Mouse (Mus musculus) neural tube, embryonic 11.5 days (tissue): Measurements from ENCODE around the gene Mfsd4b1. TPM values are rescaled to one million over a fixed set of nuclear protein-coding genes. Genes with fewer than 3 reads are reported as not detected.

Source experiments
- ATAC-seq: fragments of 200-750 bp; cut with Nextera tagmentation; 2 replicates; pipeline ENCODE4 v1.8.0; 2017; ENCODE audit warnings: moderate number of reproducible peaks, mild to moderate bottlenecking, moderate TSS enrichment, moderate library complexity; ENCODE audit not compliant: insufficient read depth, low FRiP score, low TSS enrichment
- DNase-seq: peaks from one replicate; pipeline ENCODE4 v3.0.0-alpha.2; 2015; ENCODE audit warnings: low spot score
- H3K27ac ChIP-seq: fragments of 300-500 bp; sonication (generic); 2 replicates; pipeline ENCODE4 v1.5.1; 2014; ENCODE audit warnings: low read depth, mild to moderate bottlenecking, low read length
- H3K27me3 ChIP-seq: fragments of 300-500 bp; sonication (generic); 2 replicates; pipeline ENCODE4 v1.6.1; 2014; ENCODE audit warnings: mild to moderate bottlenecking, low read length, mixed read lengths; ENCODE audit not compliant: control insufficient read depth, insufficient read depth
- H3K36me3 ChIP-seq: fragments of 300-500 bp; sonication (generic); 2 replicates; pipeline ENCODE4 v1.6.1; 2014; ENCODE audit warnings: mild to moderate bottlenecking, low read length, moderate library complexity, mixed read lengths; ENCODE audit not compliant: control insufficient read depth, insufficient read depth
- H3K4me1 ChIP-seq: fragments of 300-500 bp; sonication (generic); 2 replicates; pipeline ENCODE4 v1.6.1; 2014; ENCODE audit warnings: low read length, mixed read lengths; ENCODE audit not compliant: control insufficient read depth, insufficient read depth
- H3K4me2 ChIP-seq: fragments of 300-500 bp; sonication (generic); 2 replicates; pipeline ENCODE4 v1.6.1; 2014; ENCODE audit warnings: low read depth, mild to moderate bottlenecking, moderate library complexity
- H3K4me3 ChIP-seq: fragments of 300-500 bp; sonication (generic); 2 replicates; pipeline ENCODE4 v1.5.1; 2014; ENCODE audit warnings: low read depth, low read length
- H3K9ac ChIP-seq: fragments of 300-500 bp; sonication (generic); 2 replicates; pipeline ENCODE4 v1.6.1; 2014; ENCODE audit warnings: mild to moderate bottlenecking, low read length
- H3K9me3 ChIP-seq: fragments of 300-500 bp; sonication (generic); 2 replicates; pipeline ENCODE4 v1.6.1; 2016; ENCODE audit warnings: low read length; ENCODE audit not compliant: control insufficient read depth
- WGBS: fragments of 180-500 bp; shearing (Covaris S2); extraction: QIAGEN DNeasy Blood & Tissue Kit; methylation state at CpG from one replicate; pipeline ENCODE4 v1.1.7; 2014; 5-methylcytosine and 5-hydroxymethylcytosine counted together
- polyA plus RNA-seq: library from polyadenylated mRNA; unstranded; fragments of >200 nt; fragmentation: Nextera tagmentation; extraction: Ambion mirVana; gene quantifications from 2 replicates; pipeline ENCODE4 v1.2.1, GENCODE M21; 2014

The Mfsd4b1 gene
- polyA plus RNA-seq, 1 experiment from 2014 or later: not detected

DNA sequence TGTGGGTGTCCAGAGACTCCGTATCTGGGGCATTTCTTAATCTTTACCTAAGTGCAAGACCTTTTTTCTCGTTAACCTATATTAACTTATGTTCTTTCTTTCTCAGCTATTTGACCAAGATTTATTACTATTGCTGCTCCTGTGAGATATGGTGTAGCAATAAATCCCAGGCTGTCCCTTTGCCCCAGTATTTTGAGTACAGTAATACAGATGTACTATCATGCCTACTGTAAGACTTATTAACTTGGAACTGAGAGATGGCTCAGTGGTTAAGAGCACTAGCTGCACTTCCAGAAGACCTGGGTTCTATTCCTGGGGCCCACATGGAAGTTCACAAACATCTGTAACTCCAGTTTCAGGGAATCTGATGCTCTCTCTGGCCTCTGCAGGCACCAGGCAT lies 25.7 kb upstream of the Mfsd4b1 start:
- Histone ChIP-seq H3K4me3 (no peak overlapping the region), H3K9ac (no peak overlapping the region), H3K4me2 (no peak overlapping the region), H3K27me3 (no peaks in the 10 kb centered on the region), H3K36me3 (no peaks in the 10 kb centered on the region), H3K9me3 (no peaks in the 10 kb centered on the region), H3K4me1 (no peaks in the 10 kb centered on the region), H3K27ac (no peak overlapping the region)
- DNase-seq: no peak
- 86% methylated on average over 2 of the region's 2 CpGs for WGBS
- no peak for ATAC-seq

DNA sequence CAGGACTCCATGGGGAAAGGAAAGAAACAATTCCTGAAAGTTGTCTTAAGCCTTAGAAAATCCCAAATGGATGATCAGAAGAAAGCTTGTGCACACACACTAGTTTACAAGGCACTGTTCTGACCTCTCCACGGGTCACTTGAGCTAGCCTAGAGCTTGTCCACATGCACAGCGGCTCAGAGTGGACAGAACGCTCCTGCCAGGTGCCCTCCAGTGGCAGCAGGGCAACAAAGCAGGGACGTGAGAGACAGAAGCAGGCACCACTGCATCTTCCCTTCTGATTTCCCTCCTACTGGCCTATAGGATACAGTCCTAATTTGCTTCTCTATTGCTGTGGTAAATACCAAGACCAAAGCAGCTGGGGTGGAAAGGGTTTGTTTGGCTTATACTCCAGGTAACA lies 16.3 kb upstream of the Mfsd4b1 start:
- 15% methylated on average over 4 of the region's 4 CpGs for WGBS
- no peak for DNase-seq

DNA sequence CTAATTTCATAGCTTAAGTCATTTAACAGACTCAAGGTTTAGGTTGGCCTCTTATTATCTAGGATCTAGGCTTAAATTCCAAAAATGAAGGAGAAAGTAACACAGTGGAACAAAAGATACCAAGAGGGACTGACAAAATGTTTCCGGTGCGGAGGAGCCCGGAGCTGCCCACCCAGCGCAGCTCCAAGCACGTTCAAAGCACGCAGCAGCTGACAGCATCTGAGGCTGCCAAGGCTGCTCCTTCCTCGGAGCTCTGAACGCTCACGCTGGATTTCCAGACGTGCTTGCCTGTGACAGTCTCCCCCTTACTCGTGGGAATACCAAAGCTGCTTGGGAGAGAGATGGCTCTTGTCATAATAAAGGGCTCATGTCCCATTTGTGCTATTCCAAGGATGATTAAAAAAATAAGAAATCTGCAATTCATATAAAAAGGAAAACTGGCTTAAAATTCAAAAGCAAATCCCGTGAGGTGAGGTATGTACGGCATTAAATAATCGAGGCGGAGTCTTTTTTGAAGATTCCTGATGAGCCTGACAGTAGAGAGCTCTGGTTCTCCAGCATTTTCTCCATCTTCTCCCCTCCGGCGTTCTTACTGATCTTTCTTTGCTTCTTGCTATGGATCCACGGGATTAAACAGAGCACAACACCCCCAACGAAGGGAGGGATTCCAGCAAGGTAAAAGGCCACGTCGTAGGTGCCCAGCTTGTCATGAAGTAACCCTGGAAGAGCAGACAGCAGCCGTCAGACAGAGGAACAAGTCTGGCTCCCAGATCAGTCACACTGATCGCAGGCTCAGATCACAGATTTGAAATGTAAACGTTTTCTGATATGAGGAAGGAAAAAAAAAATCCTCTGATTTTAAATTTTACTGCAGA lies 11.9 kb upstream of the Mfsd4b1 start:
- ATAC-seq: no peak
- H3K9me3 ChIP-seq: no peaks in the 10 kb centered on the region
- no peak overlapping the region for H3K4me3 ChIP-seq
- H3K27me3 ChIP-seq: no peaks in the 10 kb centered on the region
- H3K27ac ChIP-seq: no peak overlapping the region
- 83% methylated on average over 24 of the region's 24 CpGs for WGBS
- H3K36me3 ChIP-seq: no peaks in the 10 kb centered on the region
- H3K4me1 ChIP-seq: no peaks in the 10 kb centered on the region
- DNase-seq: no peak
- H3K4me2 ChIP-seq: no peak overlapping the region
- no peak overlapping the region for H3K9ac ChIP-seq

More for the DNA sequence above, 16.3 kb upstream of the Mfsd4b1 start:
- H3K9me3 ChIP-seq: no peaks in the 10 kb centered on the region
- no peaks in the 10 kb centered on the region for H3K27me3 ChIP-seq
- no peak overlapping the region for H3K27ac ChIP-seq
- no peak overlapping the region for H3K9ac ChIP-seq
- H3K36me3 ChIP-seq: no peaks in the 10 kb centered on the region
- ATAC-seq: no peak
- no peak overlapping the region for H3K4me3 ChIP-seq
- no peaks in the 10 kb centered on the region for H3K4me1 ChIP-seq
- H3K4me2 ChIP-seq: no peak overlapping the region

DNA sequence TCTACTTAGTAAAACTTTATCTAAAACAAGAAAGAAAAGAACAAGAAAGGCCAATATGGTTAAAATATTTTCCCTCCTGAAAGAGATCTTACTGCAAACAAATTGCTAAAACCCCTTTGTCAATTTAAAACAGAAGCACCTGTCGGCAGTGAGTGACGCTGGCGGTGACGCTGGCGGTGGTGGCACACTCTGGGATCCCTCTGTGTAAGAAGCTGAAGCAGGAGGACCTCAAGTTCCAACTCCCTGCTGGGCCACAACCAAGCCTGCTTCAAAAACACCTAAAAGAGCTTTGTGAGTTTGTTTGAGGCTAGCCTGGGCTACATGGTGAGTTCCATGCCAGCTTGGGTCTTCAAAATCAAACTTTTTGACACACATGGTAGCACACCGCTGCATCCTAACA lies 9.9 kb upstream of the Mfsd4b1 start:
- WGBS: 93% methylated on average over 6 of the region's 6 CpGs
- Histone ChIP-seq H3K9ac (no peak overlapping the region), H3K27me3 (no peaks in the 10 kb centered on the region), H3K27ac (no peak overlapping the region), H3K9me3 (no peaks in the 10 kb centered on the region), H3K36me3 (no peaks in the 10 kb centered on the region), H3K4me1 (no peaks in the 10 kb centered on the region), H3K4me2 (no peak overlapping the region), H3K4me3 (no peak overlapping the region)
- no peak for DNase-seq
- no peak for ATAC-seq

DNA sequence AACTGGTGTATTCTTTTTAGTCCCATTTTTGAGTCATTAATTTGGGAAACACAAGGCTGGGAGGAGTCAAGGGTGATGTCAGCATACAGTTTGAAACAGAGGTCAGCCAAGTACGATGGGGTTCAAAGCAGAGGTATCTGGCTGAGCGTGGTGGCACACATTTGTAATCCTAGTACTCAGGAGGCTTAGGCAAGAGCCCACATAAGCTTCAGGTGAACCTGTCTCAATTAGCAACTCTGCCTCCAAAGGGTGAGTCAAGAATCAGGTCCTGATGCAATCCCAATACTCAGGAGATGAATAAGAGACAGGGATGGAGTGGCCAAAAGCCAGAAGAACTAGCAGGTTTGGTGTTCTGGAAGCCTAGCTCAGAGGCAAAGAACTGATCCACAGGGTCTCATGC lies 7.8 kb upstream of the Mfsd4b1 start:
- no peaks in the 10 kb centered on the region for H3K36me3 ChIP-seq
- no peaks in the 10 kb centered on the region for H3K27me3 ChIP-seq
- no peak overlapping the region for H3K9ac ChIP-seq
- no peaks in the 10 kb centered on the region for H3K4me1 ChIP-seq
- H3K27ac ChIP-seq: no peak overlapping the region
- H3K4me2 ChIP-seq: no peak overlapping the region
- DNase-seq (no peak), ATAC-seq (no peak)
- H3K9me3 ChIP-seq: no peaks in the 10 kb centered on the region
- 77% methylated on average over 2 of the region's 2 CpGs for WGBS
- H3K4me3 ChIP-seq: no peak overlapping the region

DNA sequence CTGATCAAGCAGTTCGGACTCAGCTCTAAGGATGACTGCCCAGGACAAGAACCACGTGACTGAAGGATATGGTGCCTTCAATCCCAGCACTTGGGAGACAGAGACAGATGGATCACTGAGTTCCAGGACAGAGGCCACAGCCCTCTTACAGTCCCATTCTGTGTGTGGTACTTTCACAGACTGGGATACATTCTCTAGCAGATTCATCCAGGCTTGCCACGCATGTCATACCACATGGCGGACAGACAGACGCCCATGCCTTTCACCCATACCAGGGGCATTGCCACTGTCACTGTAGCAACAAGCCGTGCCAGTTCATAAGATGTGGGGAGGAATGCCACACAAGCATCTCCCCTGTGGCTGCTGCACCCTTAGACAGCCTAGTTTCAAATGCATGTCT lies 5.6 kb upstream of the Mfsd4b1 start:
- Histone ChIP-seq H3K4me2 (no peak overlapping the region), H3K9me3 (no peaks in the 10 kb centered on the region), H3K4me1 (no peaks in the 10 kb centered on the region), H3K27me3 (no peaks in the 10 kb centered on the region), H3K4me3 (no peak overlapping the region), H3K9ac (no peak overlapping the region), H3K36me3 (no peaks in the 10 kb centered on the region), H3K27ac (no peak overlapping the region)
- ATAC-seq (no peak), DNase-seq (no peak)
- WGBS: 89% methylated on average over 6 of the region's 6 CpGs

DNA sequence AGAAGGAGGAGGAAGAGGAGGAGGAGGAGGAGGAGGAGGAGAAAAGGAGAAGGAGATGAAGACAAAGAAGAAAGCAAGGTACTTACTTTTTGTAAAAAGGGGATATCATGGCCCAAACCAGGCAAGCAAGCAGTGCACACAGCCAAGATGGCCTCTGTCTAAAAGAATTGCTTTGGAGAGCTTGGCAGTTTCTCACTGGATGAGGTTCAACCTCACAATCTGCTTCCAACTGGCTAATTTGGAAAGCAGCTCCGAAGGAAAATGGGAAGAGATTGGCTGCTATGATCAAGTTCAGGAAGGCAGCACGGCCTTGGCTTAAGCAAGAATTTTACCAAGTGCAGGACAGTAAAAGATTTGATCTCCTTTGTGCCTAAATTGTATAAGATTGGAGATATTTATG lies 4.5 kb upstream of the Mfsd4b1 start:
- Histone ChIP-seq H3K27me3 (no peaks in the 10 kb centered on the region), H3K4me1 (no peaks in the 10 kb centered on the region), H3K9me3 (no peaks in the 10 kb centered on the region), H3K27ac (no peak overlapping the region), H3K4me2 (no peak overlapping the region), H3K9ac (no peak overlapping the region), H3K36me3 (no peaks in the 10 kb centered on the region), H3K4me3 (no peak overlapping the region)
- ATAC-seq (no peak), DNase-seq (no peak)
- WGBS: 86% methylated on average over 2 of the region's 2 CpGs

DNA sequence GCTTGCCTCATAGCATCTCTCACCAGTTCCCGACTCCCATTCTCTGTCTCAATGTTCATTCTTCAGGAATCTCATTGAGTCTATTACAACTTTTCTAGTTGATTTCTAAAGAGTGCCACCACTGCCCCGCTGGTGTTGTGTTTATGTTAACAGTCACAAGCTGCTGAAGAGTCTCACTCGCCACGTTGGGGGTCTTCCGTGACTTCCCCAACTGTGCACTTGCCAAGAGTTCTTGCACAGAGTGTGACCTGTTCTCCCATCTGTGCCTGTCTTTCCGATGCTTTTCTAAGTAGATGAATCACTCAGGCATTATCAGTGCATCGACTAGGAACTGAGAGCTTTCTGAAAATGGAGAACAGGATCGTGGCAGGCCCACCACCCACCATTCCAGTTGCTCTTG lies 3.0 kb upstream of the Mfsd4b1 start:
- H3K4me3 ChIP-seq: no peak overlapping the region
- ATAC-seq: no peak
- 86% methylated on average over 8 of the region's 8 CpGs for WGBS

DNA sequence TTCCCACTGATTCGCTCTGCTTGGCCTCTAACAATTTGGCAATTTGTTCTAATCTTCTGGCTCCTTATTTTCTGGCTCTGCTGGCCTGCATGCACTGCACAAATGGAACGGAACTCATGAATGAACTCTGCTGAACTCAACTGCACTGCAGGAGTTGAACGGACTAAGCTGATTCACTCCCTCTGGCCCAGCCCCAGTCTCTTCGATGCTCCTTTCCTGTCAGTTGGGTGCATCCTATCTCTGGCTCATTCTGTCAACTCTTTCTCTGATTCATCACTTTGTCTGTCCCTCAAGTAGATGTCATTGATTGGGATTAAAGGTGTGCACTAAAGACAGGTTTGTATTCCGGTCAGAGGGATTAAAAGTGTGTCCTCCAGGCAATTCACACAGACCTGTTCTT lies 1.5 kb upstream of the Mfsd4b1 start:
- H3K27ac ChIP-seq: no peak overlapping the region
- no peaks in the 10 kb centered on the region for H3K36me3 ChIP-seq
- no peak overlapping the region for H3K4me2 ChIP-seq
- no peak for DNase-seq
- H3K4me3 ChIP-seq: no peak overlapping the region
- no peaks in the 10 kb centered on the region for H3K4me1 ChIP-seq
- no peaks in the 10 kb centered on the region for H3K27me3 ChIP-seq
- WGBS: 95% methylated on average over 5 of the region's 5 CpGs
- no peak for ATAC-seq
- H3K9me3 ChIP-seq: no peaks in the 10 kb centered on the region
- no peak overlapping the region for H3K9ac ChIP-seq

More for the DNA sequence above, 3.0 kb upstream of the Mfsd4b1 start:
- Histone ChIP-seq H3K4me2 (no peak overlapping the region), H3K4me1 (no peaks in the 10 kb centered on the region), H3K36me3 (no peaks in the 10 kb centered on the region), H3K27me3 (no peaks in the 10 kb centered on the region), H3K9ac (no peak overlapping the region), H3K9me3 (no peaks in the 10 kb centered on the region), H3K27ac (no peak overlapping the region)
- DNase-seq: no peak
